Mouse (Mus musculus): ENCODE measurements around the gene Pign. TPM values are rescaled to one million over a fixed set of nuclear protein-coding genes. Genes with fewer than 3 reads are reported as not detected.

Pign gene
- polyA plus RNA-seq (2015; fragmentation: Nextera tagmentation; extraction: Ambion mirVana) = 7.9 and 8.0 TPM in 2 replicates

GRCm38 (mm10) chr1:105663171-105663961 lies at the start of gene Pign, which contains the start of gene Relch:
Gene Pign (minus strand): TSS chr1:105663677.
Gene Relch (plus strand): TSS chr1:105663861.

Small RNA genes within 50 kb of the gene (microRNA-seq; reads per million reads assigned to microRNA genes)
- gene Gm22426 = not detected

Other genes with a start within 250 kb of the Pign start
- 25.3 and 27.3 TPM in 2 replicates for gene Relch, start 184 bp upstream of the Pign start, polyA plus RNA-seq (2015; fragmentation: Nextera tagmentation; extraction: Ambion mirVana)
- gene Tnfrsf11a, start 117.0 kb upstream of the Pign start, polyA plus RNA-seq (2015; fragmentation: Nextera tagmentation; extraction: Ambion mirVana) = 10.4 and 10.5 TPM in 2 replicates

All from urinary bladder, postnatal 0 days (tissue).